Mouse (Mus musculus) kidney, postnatal 25 days (tissue): ENCODE results near the gene Ifrd2.
"Not testable (repeated sequence)": the region's sequence is repeated elsewhere in the genome, so short reads cannot be mapped to it uniquely, and the experiment has no call there.

Experiments used
- DNase-seq, 2 experiments: peaks; one replicate each; pipeline ENCODE4 v3.0.0; 2021; ENCODE audit warnings: mixed read lengths in 2 of 2

Gene Ifrd2

DNA sequence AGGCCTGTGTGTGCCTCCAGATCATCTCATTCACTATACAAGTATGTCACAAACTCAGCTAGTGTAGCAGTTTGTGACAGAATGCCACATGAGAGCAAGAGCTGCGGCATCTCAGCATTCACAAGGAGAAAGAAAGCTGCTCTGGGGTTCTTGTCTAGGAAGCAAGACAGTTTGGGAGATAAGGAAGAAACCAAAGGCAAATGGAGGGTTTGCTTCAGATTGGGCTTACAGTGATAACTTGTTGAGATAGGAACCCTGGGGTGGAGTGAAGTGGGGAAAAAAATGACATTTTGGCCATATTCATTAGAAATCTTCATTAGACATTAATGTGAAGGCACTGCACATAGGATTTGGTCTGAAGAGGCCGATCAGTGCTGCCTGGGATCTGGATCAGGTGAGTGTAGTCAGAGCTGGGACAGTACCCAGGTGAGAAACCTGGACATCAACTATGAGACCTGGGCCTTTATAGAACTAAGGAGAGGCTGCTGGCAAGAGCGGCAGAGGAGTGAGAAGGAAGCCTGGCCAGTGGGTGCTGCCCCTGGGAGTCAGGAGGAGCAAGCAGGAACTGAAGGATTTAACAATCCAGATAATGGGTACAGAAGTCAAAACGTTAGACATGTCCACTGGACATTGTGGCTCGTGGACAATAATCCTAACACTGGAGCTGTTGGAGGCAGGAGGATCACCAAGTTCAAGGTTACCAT lies 34.6 kb upstream of the Ifrd2 start:
- DNase-seq, result peak in 1 of 2 experiments; percentile 42

DNA sequence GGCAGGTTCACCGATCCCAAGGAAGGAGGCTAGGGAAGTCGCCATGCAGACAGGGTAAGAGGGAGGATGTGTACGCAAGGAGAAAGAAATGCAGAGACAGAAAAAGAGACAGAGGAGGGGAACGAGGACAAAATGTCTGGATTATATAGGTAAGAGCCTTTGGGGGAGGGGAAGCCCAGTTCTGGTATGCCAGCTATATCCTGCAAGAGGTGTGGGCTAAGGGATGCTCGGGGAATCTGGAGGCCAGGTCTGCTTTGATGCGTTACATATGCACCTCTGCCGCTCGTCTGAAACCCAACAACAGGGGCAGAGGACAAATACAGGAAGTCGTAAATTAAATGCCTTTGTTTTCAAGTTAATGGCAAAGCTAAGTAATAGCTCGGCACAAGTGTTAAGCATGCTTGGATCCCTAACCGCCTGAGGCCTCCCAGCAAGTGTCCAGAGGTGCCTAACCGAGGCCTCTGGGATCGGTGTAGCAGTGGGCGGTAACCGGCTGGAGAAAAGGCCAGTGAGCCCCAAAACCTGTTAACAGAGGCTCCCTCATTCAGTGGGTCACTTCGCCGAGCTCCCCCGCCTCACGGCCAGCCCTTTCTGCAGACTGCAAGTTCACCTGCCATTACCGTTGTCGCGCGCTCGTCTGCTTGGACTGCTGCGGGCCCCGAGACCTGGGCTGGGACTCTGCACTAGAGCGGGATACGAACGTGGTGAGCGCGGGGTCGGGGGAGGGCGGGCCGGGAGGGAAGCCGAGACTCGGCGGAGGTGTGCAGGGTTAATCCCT lies 33.7 kb upstream of the Ifrd2 start:
- DNase-seq, result peak in 1 of 2 experiments; percentile 79

DNA sequence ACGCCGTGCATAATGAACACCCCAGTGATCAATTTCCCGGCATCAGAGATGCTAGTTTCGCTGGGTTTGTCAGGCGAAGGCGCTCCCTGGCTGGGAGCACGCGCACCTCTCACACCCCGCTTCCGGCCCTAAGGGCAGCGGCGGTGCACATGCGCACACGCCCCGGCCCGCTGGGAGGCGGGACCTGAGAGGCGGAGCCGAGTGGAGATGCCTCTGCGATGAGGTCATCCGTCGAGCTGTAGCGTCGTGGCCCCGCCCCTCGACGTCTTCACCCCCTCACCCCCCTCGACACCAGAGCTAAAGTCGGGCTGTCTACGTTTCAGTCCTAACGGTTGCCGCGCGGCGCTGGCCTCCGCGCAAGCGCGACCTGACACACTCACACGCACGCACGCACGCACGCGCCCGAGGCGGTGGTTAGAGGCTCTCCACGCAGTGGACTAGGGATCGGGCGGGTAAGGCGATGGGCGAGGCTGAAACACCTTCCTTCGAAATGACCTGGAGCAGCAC lies 33.1 kb upstream of the Ifrd2 start:
- peak; percentile 97 for DNase-seq

DNA sequence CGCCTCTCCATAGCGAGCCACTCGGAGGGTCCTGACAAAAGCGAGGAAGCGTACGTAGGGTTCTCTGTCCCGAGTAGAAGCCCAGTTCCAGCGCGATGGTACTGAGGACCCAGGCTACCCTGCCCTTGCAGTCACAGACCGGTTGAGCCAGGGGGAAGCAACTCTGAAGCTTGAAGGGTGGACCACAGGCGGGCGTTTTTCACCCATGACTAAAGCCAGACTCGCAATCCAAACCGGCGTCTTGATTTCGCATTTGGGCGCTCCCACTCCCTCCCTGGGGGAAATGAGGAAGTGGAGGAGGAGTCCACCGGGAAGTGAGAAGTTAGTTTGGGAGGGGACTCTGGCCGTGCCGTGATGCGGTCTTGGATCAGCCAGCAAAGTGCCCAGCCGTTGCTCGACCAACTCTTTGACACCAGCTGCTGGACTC lies 32.4 kb upstream of the Ifrd2 start:
- DNase-seq, result peak; percentile 68 to 82

DNA sequence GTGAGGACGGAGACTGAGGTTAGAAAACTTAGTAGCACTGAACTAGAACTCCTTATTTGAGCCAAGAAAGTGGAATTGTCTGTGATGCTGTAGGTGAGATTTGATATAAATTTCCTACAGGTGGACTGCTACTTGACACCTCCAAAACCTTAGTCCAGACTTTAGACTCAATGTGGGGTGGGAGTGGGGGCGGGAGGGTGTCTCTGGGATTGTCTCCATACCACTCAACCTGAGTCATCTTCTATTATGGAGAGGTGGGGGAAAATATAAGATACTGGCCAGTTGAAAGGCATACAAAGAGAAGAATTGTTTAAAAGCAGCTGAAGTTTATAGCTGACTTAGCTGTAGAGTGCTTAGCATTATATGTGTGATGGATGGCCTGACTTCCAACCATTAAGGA lies 31.7 kb upstream of the Ifrd2 start:
- no peak for DNase-seq

DNA sequence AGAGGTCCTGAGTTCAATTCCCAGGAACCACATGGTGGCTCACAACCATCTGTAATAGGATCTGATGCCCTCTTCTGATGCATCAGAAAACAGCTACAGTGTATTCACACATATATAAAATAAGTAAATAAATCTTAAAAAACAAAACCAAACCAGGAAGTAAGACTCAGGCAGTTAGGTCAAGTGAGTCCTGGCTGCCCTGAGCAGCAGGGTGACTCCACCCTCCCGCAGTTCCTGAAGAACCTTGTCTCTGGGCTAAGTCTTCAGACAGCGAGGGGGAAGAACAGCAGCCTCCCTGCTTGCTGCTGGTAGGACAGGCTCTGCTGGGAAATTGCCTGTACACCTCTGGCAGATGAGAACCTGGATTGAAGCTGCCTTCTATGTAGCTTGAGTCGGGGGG lies 31.1 kb upstream of the Ifrd2 start:
- peak in 1 of 2 experiments; percentile 54 for DNase-seq

DNA sequence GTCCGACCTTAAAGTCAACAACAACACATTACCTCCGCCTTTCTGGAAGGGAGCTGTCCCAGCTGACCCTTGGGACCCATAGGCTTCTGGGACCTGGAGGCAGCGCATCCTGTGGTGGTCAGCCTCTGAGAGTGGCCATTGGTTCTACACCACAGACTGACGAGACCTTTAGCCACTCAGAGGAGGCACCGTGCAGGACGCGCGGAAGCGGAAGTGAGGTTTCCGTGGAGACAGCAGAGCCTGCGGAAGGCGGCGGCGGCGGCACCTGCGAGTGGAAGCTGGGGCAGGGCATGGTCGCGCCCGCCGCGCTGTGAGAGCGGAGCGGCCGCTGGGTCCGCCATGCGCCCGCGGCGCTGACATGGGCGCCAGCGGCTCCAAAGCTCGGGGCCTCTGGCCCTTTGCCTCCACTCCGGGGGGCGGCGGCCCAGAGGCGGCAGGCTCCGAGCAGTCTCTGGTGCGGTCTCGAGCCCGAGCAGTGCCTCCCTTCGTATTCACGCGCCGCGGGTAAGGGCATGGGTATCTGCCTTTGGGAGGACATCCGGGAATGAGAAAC lies 24.3 kb upstream of the Ifrd2 start, which contains the start of gene Tusc2:
Gene Tusc2, plus strand, starts transcription at position 227 of the 553 bp plus-strand sequence.
- DNase-seq, result peak; percentile 96 to 99

DNA sequence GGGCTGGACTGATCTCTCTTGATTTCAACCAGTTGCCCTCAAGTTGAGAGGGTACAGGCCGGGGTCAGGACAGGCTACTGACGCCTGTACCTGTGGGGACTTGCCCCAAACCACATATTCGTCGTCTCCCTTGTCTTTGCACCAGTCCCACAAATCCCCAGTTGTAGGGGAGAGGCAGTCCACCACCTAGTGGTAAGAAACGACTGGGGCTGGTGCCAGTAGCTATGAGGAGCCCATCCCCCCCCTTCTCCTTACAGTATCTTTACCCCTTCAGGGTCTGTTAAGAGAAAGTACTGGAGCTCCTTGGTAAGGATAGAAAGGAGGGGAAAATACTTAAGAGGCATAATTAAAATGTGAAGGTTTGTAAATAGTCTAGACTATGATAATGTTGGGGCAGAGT lies 21.9 kb upstream of the Ifrd2 start:
- not testable (repeated sequence) for DNase-seq

DNA sequence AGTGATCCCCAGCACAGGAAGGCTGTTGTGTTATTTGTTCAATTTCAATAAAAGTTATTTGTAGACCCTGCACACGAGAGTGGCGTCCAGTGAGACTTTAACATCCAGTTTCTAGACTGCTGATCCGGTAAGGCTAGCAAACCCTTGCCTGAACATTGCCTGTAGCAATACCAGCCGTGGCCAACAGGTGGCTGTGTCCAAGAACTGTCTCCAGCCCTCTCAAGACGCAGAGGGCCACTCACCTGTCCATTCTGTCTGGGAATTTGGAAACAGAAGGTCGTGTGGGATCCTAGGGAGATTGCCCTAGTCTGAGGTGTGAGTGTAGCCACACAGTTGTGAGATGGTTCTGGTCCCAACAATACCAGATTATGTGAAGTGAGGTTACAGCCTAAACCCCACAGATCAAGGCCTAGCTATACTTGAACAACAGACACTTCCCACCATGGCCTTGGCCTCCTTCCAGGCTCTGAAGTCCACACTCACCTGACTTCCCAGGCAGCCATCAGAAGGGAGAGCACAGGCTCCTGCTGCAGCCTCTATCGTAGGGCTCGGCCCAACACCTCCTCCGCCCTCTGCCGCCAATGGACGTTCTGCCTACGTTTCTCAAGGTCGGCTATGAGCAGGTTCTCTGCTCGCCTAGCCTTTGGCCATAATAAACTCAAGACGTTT lies 21.3 kb upstream of the Ifrd2 start:
- peak; percentile 94 to 97 for DNase-seq

DNA sequence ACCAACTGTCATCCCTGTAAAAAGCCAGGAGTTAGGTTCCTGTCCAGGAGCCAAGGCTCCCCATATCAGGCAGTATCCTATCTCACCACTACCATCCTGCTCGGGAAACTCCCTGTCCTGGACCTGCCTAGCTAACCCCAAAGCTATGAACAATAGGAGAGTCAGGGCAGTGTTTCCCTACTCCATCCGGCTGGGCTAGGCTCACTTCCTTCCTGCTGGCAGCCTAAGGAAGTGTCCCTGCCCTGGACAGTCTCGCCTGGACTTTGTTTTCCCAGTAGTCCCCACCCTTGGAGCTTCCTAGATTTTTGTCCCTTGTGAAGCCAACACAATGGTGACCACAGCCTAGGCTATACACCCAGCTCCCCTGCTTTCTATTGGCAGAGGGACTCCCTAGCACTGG lies 20.6 kb upstream of the Ifrd2 start:
- DNase-seq, result peak; percentile 65 to 88

DNA sequence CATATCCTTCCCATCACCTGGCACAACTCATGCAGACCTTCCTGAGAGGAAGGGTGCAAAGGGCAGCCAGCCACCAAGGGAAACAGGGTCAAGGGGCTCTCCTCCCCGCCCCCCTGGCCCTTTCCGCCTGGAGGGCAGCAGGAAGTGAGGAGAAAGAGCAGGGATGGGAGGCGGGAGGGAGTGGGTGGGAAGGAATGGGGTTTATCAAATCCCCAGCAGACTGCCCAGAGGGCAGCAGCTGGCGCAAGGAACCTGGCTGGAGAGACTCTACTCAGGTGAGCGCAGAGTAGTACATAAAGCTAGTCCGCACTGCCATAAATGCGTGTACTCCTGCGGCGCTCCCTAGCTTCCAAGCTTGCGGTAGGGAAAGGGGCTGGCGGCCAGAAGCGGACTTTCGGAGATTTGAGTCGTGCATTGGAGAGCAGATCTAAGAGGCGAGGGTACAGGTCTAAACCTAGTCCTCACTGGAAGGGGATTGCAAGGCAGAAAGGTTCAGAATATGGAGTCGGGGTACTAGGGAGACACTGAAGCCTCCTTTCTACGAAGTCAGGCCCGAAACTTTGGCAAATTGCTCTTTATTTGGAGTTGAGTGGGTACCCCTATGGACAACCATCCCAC lies 19.6 kb upstream of the Ifrd2 start, which contains the start of gene Hyal2:
Gene Hyal2, plus strand, starts transcription at position 244 of the 618 bp plus-strand sequence.
- DNase-seq, result peak; percentile 88 to 95

DNA sequence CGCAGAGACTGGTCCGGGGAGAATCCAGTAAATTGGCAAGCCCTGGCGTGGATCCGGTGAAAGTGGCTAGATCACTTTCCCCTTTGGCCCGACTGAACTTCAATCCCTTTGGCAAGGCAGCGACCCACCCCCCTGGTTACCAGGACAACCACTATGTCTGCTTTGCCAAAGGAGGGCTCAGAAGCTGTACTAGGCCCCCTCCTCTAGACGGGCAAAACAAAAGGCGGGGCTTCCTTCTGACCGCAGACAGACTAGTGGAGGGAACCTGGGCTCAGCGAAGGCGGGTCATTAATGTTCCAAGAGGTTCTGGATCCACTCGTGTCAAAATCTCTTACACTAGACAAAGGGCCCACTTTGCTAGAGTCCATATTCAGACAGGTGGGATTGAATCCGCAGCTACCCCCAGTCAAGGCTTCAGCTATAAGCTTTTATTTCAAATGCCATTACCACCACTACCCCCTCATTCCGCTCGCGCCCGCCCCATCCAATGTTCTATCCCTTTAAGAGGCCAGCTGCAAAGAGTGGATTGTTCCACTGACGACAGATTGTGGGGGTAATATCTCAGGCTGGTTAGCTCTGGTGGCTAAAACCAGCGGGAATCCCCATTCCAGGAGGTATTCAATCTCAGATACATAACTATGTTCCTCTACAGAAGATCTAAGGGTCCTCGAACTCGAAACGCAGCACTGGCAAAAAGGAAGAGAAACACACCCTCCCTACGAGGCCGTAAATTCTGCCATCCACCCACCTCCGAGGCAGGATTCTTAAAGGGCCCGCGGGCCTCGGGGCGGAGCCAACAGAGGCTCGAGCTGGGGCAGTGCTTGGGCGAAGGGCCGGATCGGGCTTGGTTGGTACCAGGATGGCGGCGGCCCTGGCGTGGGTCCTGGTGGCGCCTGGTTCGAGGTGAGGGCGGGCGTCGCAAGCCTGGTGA lies 18.8 kb upstream of the Ifrd2 start:
- DNase-seq, result peak; percentile 89 to 95

DNA sequence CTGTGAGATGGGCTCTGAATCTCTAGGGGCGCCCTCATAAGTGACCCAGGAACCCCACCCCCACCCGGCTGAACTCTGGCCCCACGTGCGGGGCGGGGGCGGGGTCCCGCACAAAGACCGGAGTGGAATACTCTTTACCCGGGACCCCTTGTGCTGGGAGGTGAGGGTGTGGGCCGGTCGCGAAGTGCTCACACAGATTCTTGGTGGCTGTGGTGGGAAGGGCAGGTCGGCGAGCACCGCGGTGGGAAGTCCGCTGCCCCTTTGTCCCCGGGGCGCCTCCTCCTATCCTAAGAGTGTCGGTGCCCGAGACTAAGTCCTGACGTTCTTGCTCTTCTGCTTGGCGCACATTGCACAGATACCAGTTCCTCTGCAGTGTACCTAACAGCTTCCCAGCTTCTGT lies 18.2 kb upstream of the Ifrd2 start:
- no peak for DNase-seq

DNA sequence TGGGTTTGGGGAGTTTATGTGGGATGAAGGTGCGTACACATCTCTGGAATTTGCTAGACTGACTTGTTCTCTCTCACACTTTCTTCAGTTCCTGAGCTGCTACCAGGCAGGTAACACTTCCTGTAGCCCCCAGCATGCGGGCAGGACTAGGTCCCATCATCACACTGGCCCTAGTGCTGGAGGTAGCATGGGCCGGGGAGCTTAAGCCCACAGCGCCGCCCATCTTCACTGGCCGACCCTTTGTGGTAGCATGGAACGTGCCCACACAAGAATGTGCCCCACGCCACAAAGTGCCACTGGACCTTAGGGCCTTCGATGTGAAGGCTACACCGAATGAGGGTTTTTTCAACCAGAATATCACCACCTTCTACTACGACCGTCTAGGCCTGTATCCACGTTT lies 17.4 kb upstream of the Ifrd2 start:
- DNase-seq, result no peak

DNA sequence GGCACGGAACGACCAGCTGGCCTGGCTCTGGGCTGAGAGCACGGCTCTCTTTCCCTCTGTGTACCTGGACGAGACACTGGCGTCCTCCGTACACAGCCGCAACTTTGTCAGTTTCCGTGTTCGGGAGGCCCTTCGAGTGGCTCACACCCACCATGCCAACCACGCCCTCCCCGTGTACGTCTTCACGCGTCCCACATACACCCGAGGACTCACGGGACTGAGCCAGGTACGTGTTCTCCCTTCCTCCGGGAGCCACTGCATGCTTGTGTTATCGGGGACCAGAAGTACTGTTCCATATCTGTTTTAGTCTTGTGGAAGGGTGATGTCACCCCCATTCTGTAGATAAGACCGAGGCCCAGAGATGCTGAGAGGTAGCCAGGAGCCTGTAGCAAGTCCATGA lies 16.6 kb upstream of the Ifrd2 start:
- DNase-seq, result peak in 1 of 2 experiments; percentile 55

DNA sequence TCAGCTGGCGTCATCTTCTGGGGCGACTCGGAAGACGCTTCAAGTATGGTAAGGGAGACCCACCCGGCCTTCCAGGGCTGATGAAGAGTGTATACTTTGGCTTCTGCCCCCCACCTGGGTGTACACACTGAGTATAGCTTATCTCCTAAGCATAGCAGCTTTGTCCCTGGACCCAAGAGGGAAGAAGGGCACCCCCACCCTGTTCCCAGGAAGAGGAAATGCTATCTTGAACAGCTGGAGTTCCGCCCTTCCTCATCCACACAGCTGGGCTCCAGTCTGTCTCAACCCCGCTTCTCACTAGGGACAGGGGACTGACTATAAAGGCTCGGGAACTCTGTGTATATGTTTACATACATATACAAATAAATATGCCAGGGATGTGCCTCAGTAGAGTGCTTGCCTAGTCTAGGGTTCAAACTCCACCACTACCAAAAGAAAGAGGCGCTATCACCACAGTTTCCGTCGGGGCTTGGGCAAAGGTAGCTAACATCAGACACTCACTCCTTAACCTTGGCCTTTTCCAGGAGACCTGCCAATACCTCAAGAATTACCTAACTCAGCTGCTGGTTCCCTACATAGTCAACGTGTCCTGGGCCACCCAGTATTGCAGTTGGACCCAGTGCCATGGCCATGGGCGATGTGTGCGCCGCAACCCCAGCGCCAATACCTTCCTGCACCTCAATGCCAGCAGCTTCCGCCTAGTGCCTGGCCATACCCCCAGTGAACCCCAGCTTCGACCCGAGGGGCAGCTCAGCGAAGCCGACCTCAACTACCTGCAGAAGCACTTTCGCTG lies 15.7 kb upstream of the Ifrd2 start:
- DNase-seq, result peak in 1 of 2 experiments; percentile 55

DNA sequence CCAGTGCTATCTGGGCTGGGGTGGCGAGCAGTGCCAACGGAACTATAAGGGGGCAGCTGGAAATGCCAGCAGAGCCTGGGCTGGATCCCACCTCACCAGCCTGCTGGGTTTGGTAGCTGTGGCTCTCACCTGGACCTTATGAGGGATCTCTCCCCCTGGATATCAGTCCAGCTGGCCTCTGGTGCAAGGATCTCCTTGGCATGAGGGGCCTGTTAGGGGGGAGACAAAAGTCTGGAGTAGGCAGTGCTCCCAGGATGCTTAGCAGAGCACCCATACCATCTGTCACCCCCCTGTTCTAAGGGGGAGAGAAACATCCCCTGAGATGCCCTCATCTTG lies 15.1 kb upstream of the Ifrd2 start:
- DNase-seq, result no peak

DNA sequence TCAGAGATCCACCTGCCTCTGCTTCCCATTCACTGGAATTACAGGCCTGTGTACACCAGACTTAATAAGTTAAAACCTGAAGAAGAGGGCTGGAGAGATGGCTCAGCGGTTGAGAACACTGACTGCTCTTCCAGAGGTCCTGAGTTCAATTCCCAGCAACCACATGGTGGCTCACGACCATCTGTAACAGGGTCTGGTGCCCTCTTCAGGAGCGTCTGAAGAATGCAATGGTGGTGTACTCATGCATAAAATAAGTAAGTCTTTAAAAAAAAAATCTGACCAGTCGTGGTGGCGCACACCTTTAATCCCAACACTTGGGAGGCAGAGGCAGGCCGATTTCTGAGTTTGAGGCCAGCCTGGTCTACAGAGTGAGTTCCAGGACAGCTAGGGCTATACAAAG lies 13.7 kb upstream of the Ifrd2 start:
- not testable (repeated sequence) for DNase-seq

DNA sequence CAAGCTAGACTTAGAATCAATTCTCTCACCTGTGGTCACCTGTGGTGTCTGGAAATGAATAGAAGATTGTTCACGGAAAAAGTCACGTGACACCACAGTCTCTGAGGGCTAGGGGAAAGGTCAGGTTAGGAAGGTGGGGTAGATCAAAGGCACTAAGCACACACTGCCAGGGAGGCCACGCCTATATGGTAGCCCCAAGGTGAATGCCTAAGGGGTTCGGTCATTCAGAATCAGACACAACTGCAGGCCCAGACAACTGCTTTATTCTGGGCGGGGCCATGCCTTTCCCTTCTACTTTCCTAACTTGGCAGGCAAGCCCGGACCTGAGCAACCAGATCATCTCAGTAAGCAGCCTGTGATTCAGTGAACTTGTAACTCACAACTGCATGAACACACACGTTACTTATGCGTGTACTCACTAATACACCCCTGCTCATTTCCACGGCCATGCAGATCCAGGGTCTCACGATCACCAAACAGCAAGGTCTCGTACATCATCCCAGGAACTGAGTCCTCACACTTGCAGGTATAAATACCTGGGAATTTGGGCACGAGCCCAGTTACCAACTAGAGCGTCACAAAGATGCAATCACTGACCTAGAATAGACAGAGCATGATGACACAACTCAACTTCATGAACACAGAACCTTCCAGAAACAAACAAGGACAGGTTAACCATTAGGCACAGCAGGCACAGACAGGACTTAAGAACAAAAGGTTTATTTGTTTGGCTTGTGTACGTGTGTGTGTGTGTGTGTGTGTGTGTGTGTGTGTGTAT lies 11.7 kb upstream of the Ifrd2 start:
- no peak for DNase-seq
